Mouse (Mus musculus) c-Kit-positive CD71-positive TER-119-positive erythroid progenitor cells, embryonic 14.5 days (primary cell): Measurements from ENCODE around the gene Esyt3.
A peak's percentile ranks its signal among the peaks of the same experiment; 100 is the strongest.

Experiments used
- DNase-seq: peaks from one replicate; pipeline ENCODE4 v3.0.0-alpha.2; 2013; ENCODE audit warnings: low spot score

Esyt3 gene

GRCm38 (mm10) chr9:99357921-99358692 lies at the start of gene Esyt3:
Esyt3 (minus strand) TSS chr9:99358557.
- no peak for DNase-seq

DNA sequence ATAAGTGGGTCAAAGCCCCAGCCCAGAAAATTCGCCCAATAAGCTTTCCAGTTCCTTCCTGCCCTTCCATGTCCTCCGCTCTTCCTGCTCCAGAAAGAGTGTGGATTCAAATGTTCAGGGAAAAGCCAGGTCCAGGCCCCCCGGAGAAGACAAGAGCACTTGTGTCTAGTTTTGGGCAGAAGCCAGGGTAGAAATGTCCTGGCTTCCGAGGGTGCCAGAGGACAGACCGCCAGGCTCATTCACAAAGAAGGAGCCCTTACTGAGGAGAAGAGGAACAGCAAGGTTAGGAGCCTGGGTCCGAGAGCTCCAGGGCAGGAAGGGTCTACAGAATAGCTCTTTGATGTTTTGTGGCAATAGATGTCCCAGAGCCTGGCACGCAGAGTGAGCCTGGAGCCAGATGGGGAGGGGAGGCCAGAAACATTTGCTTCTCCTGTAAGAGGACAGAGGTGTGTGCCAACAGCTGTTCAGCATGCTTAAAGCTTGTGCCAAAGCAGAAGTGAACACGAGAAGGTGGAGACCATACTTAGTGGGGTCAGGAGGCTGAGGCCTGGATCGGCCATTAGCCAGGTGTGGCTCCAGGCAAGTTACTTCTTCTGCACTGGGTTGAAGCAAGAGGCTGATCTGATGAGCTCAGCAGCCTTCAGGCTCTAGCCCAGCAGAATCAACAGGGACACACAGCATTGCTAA lies 43.1 kb upstream of the Esyt3 start:
- no peak for DNase-seq

DNA sequence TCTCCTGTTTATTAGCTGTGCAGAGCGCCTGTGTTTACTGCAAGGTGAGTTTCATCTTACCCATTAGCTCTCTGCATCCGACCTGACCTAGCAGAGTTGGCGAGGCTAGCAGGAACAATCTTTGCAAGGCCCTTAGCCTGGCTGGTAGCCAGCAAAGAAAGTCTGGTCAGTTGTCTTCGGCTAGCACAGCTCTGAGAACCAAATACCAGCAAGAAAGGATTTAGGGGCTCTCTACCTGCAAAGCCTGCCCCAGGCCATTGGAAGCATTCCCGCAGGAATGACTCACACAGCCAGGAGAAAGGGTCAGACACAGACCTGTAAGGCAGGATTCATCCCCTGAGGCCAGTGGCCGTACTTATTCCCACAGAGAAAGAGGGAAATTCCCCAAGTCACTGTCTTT lies 42.4 kb upstream of the Esyt3 start:
- DNase-seq: no peak

DNA sequence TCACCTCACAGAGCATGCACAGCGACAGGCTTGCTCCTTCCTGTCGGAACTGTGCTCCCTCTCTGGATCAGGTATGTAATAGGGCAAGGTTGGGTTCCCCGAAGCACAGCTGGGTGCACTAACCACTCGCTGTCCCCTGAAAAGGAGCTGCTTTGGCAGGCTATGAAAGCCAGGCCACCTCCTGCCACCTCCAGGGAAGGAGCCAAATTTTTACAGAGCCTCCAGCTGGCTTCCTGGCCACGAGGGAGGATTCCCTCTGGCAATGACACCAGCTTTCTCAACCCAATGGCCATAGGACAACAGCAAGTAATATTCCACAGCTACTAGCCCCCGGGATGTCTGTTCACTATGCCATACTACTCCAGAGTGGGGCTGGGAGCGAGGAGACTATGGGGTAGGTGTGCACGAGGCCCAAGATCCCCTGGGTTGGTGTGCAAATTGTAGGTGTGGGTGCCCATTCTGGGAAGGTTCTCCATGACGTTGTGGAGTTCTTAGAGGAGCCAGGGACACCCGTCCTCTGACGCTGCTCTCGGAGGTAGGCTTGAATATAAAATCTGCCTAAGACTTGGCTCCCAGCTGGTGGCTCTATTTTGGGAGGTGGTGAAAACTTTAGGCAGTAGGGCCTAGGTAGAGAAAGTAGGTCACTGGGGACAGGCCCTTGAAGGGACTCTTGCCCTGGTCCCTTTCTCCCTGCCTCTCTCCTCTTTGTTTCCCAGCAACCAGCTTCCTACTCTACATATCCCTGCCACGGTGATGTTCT lies 38.9 kb upstream of the Esyt3 start:
- no peak for DNase-seq

DNA sequence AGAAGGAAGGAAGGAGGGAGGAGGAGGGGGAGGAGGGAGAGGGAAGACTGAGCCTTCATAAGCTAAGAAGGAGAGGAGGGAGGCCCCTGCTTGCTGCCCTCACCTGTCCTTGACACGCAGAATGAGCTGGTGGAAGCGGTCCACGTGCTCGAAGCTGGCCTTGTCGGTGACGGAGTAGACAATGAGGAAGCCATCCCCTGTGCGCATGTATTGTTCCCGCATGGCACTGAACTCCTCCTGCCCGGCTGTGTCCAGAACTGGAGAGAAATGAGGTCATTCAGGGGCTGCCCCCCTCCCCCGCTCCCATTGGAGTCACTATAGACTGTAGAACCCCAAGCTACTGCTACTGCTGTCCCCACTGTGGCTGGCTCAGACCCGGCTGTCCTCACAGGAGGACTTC lies 36.0 kb upstream of the Esyt3 start:
- DNase-seq: no peak

DNA sequence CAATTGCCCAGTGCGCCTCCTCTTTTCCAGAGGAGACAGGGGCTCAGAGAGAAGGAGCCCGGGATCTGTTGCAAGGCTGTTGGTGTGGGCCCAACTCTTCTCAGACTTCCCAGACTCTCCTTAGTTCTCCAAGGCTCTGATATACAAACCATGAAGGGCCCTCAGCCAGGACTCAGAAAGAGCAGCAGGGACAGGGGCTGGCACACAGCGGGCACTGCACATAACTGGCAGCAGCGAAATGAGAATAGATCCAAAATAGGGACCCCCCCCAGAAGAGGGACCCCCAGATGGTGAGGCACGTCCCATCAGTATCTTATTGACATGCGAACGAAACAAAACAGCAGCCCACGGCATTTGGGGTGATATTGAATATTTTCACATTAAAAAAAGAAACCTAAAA lies 34.8 kb upstream of the Esyt3 start:
- no peak for DNase-seq

DNA sequence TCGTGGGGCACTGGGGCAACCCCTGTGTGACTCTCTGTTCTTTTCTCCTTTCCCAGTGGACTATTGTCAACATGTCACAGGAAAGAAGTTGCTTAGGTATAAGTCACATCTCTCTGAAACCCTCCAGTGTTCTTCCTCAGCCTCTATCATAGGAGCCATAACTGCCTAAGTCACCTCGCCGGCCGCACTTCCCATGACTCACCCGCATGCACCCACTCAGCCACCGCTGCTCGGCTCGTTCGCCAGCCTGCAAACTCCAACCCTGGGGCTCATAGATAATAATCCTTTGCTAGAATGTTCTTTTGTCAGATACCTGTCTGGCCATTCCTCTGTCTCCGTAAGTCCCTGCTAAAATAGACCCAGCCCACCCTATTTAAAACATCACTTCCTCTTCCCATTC lies 33.2 kb upstream of the Esyt3 start:
- no peak for DNase-seq

- DNase-seq: no peak
These were observed 32.4 kb upstream of the Esyt3 start for GRCm38 (mm10) chr9:99390716-99391115.

- no peak for DNase-seq
These were observed 31.8 kb upstream of the Esyt3 start for GRCm38 (mm10) chr9:99390201-99390600.

GRCm38 (mm10) chr9:99389506-99389905 lies 31.1 kb upstream of the Esyt3 start:
- no peak for DNase-seq

GRCm38 (mm10) chr9:99388856-99389255 lies 30.5 kb upstream of the Esyt3 start:
- no peak for DNase-seq

DNA sequence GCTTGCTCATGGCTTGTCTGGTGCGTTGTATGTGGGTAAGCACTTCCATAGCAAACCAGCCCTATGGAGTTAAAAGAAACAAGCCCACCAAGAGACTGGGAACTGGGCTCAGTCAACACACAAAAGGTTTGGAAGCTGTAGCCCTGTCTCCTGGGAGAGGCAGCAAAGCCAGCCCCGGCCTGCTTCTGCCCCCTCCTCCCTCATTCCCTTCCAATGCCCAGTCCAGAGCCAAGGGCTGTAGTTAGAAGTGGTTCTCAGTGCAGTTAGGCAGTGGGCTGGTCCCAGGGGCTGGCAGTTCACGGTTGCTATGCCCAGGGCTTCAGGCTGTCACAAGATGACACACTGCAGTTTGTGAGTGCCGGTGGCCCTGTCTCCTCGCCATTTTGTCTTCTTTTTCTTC lies 29.7 kb upstream of the Esyt3 start:
- DNase-seq: no peak

- no peak for DNase-seq
These were observed 24.2 kb upstream of the Esyt3 start for GRCm38 (mm10) chr9:99382556-99382955.

- no peak for DNase-seq
These were observed 20.8 kb upstream of the Esyt3 start for GRCm38 (mm10) chr9:99379194-99379593.

GRCm38 (mm10) chr9:99376591-99377418 lies 18.4 kb upstream of the Esyt3 start:
- DNase-seq: peak; percentile 51

DNA sequence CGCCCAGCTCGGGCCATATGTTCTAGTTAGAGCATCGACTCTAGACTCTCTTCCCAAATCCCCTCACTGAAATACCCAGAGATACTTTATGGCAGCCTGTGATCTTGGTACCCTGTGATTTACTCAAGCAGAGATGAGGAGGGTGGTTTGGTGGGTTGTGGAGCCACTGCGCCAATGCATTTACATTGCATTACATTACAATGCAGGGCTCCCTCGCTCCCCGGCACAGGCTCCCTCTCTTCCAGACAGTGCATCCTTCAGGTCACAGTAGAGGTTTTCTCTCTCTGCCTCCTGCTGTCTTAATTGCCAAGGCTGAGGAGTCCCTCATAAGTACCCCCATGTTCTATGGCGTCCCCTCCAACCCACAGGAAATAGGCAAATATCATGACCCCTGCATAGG lies 10.1 kb upstream of the Esyt3 start:
- DNase-seq: no peak

DNA sequence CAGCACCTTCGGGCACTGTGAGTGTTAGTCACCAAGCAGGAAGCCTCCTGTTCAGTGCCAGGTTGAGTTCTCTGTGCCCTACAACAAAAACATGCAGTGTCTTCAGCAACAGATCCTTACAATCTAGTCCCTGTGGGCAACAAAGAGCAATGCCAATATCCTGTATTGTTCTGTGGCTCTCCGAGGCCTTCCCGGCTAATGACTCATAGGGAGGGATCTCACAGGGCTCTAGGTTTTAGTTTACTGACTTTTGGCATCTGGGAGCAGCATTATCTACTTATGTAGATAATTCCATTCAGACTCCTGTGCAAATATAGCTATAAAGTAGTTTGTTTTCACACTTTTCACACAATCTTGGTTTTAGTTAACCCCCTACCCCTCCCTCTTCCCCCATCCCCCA lies 7.5 kb upstream of the Esyt3 start:
- DNase-seq: no peak

DNA sequence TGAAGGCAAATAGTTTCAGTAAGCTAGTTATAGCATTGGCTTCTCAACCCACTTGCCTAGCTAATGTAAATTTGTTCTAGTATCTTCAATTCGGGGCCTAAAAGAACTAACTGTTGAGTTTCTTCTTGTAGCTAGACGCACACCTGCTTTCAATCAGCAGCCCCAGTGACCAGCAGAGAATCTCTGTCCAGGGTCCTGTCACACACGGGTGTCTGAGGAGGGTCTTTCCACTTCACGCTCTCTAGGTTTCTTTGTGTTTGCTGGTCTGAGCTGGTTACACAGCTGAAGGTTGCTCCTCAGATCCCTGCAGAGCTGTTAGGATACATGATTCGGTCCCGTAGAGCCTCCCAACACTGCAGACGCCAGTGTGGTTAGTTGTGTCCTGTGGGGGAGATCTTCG lies 4.7 kb upstream of the Esyt3 start:
- DNase-seq: no peak

DNA sequence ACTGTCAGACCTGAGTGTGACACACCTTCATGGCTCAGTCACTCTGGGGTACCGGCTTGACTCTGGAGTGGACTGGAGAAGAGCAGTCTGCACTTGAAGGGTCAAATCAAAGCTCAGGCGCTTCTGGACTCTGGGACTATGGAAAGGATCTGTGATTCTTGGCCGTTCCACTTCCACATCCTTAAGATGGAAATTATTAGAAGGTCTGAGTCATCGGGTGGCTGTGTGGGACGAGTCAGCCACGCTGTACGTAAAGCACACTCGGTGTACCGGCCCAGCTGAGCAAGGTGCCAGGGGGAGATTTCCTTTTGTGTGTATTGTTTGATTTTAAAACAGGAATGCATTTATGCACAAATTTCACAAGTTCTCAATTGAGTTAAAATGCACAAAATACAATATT lies 3.6 kb upstream of the Esyt3 start:
- DNase-seq: no peak

DNA sequence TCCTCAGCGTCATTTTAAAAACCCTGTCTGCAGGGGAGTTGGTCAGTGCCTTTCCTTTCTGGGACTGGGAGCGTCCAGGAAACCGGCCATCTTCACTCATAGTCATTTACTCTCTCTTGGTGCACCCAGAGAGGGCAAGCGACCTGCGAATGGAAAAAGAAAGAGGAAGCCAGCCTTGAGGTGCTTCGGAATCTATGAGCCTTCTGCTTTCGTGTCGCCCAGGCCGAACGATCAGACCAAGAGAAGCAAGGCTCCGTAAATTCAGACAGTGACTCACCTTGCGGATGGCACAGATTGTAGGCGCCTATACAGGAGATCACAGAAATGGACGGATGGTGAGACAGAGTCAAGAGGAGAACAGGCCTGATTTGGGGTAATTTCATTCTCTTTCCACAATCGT lies 655 bp upstream of the Esyt3 start:
- DNase-seq: no peak

DNA sequence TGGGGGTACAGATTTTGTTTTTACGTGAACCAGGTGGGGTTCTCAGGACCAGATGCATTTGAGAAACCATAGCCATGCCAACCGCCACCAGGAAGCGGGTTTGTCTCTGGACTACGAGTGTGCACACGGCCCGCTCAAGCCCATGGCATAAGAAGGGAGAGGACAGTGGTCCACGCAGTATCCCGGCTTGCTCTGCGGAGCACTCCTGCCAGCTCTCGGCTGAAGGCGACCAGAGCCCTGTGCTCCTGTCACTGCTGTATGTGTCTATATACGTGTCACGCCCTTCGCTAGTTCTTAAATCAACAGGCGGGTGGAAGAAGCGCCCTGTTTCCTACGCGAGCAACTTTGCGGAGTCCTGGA lies 816 bp downstream of the Esyt3 start:
- no peak for DNase-seq

GRCm38 (mm10) chr9:99355971-99356370 lies 2.4 kb downstream of the Esyt3 start:
- no peak for DNase-seq
